Mouse (Mus musculus) retina, postnatal 1 day (tissue): ENCODE measurements around the gene Pah.

Experiments
- DNase-seq: peaks from one replicate; pipeline ENCODE4 v3.0.0-alpha.2; 2012

Pah gene

DNA sequence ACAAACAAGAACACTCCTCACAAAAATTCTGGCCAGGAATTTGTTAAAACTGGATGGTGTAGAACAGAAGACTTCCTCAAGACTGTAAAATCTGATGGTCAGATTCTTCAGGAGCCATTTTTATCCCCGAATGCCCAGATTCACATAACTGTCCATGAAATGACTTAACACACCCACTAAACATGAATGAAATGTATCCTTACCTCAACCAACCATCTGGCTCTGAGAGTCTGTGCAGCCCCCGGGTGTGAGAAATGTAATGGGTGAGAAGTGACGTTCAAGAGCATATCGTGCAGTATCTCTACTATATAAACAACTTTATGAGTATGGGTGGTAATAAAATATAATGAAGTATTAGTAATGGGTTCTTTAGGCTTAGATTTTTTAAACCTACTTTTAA is 13.0 kb upstream of the Pah start:
- DNase-seq: no peak

DNA sequence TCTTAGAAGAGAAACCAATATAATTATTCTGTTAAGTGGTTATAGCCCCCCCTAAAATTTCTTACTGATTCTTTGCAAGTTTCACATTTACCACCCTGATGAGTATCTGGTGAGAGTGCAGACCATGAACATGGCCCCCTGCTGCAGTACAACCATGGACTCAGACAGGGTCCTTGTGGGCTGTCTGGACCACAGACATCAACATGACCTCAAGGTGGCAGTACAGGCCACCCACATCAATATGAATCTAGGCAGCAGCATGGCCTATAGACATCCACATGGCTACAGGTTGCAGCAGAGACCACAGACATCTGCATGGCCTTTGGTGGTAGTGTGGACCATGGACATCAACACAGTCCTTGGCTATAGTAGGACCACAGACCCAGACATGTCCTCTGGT is 8.5 kb upstream of the Pah start:
- DNase-seq: peak; percentile 33

DNA sequence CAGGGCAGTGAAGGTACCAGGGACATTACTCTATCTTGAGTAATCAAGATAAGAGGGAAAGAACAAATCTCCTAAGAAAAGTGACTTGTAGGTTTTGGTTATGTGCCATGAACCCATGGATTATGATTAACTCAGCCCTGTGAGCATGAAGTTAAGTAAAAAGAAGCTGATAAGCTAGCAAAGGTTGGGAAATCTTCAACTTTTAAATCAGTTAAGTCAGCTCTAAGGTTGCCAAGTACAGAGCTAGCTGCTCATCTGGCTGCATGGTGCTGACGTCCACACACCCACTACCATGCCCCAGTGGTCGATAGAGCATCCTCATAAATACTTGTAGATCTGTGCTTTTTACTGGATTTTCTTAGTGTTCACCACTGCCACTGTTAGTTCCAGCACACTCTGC is 3.0 kb upstream of the Pah start:
- DNase-seq: no peak

DNA sequence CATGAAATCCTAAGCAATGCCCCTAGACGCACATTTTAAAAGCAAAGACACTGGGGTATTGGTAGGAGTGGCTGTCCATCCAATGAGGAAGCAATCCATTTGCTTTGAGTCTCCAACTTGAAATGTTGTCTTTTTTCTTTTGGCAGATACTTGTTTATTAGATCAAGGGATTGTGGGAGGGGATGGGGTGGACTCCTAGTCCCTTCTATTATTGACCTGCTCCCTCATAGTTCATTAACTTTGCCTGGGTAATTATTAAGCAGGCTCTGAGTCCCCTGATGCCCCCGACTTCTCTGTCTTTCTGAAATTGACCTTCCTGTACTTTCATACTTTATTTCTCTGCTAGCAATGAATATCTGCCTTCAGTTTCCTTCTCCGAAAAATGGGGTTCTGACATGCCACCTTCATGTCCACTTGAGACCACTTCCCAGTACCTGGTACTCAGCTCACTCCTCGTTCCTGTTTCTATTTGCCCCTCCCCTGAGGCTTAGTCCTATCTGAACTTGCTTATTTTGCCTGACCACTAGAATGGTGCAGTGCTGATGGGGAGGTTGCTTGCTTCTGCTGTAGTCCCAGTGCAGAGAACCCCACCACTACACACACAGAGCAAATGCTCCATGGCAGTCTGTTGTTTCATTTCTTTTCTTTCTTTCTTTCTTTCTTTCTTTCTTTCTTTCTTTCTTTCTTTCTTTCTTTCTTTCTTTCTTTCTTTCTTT is 1.0 kb upstream of the Pah start:
- DNase-seq: no peak

DNA sequence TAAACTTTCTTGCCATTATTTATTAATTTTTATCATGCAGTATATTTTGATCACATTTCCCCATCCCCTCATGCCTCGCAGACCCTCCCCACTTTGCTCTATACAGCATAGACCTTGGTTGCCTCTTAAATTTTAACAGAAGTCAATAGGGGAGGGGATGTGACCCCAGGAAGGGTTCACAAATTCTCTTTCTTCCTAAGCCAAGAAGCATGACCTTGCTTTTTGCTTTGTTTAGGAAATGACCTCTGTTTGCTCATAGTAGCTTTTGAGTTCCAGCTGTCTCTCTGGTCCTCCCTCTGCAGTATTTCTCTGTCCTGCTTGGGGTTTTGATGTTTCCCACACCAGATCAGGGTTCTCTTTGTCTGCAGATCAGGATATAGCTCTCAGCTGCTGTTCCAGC is 12.6 kb downstream of the Pah start:
- DNase-seq: no peak

DNA sequence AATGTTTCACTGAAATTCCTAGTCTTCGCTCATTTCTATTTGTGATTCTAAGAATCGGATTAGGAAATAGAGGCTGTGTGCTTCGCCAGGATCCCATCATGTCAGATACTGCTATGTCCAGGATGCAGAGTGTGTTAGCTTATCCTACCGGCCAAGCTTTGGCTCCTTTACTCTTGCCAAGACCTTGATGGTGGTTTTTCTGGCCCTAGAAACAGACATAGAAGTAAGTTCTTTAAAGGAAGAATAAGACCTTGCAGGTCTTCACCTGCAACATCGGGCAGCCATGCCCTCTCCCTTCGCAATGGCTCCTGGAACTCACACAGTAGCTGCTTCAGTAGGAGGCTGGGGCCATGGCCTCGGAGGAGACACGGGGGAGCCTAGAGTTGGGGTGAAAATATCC is 24.2 kb downstream of the Pah start:
- no peak for DNase-seq

DNA sequence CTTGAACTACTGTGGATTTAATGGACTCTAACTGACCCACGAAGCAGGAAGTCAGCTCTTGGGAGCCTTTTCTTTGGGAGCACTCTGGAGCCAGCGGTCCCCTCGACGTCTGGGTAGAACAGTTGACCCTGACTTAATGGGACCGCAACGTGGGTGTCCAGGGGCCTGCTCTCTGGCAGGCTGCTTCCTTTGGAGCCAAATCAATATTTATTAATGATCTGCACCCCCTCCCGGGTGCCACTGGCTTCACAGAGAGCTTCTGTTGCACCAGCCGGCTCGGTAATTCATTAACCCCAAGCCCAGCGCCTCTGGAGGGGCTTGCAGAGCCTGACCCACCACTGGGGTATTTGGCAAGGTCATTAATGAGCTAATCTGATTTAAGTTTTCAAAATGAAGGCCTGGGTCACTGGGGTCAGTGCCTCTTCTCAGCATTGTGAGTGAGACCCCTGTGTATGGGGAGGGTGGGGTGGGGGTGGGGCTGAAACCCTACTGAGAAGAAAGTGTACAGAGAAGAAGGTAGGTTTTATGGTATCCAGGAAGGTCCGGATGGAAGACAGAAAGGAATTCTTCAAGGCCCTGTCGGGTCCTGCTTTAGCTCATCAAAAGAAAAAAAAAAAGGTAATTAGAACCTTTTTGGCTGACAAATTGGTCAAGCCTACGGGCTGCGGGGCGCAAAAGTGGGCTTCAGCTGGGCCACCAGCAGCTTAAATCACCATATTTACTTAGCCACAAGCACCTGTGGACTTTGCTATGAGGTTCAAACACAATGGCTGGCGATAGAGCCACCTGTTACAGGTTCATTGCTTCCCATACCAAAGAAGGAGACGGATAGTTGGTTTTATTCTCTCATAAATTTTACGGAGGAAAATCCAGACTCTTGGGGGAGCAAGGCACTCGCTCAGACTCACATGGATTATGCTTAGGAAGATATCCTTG is 25.0 kb downstream of the Pah start:
- peak; percentile 53 for DNase-seq

DNA sequence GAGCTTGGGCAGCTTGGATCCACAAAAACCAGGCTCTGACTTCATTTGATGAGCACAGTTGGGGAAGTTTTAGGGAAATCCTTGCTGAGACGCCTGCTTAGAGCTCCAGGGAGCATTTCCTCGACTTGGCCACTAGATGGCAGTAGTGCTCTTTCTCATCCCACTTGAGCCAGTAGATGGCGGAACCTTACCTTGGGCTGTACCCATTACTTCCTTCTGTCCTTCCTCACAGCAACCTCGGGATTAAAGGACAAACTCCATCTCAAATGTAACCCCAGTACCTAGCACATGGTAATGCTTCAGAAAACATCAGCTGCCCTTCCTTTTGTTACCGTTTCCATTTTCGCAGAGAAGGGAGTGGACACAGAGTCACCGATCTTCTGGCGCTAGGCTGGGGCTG is 31.1 kb downstream of the Pah start:
- DNase-seq: peak; percentile 79

DNA sequence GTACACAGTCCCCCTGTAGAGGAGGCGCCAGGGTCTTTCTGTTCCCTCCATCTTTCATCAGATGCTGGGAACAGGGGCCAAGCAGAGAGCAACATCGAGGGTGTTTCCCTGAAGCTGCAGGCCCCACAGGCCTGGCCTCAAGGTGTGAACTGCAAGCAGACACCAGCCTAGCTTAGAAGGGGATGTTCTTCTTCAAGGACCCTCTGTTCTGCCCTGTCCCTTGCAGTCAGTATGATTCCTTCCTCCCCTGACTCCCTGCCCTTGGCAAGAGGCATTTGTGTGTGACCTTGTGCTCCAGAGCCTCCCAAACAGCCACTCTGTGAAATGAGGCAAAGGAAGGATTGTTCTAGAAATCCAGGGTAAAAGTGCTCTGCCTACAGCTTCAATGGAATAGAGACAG is 34.8 kb downstream of the Pah start:
- no peak for DNase-seq

DNA sequence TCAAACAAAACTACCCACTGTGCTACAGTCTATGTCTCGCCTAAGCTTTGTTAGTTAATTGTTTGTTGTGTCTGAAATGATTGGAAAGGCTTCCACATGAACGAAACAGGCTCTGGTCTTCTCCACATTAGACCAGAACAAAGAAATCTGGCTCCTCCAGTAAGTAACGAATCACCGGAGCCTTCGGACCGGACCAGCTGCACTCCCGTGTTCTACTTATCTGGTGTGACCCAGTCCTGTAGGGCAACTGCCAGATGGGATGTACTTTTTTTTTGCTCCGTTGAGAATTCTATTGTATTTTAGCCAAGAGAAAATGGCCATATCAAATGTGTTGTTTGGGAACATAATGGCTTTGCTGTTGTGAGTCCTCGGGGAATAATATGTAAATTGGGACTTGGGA is 42.2 kb downstream of the Pah start:
- DNase-seq: peak; percentile 68

DNA sequence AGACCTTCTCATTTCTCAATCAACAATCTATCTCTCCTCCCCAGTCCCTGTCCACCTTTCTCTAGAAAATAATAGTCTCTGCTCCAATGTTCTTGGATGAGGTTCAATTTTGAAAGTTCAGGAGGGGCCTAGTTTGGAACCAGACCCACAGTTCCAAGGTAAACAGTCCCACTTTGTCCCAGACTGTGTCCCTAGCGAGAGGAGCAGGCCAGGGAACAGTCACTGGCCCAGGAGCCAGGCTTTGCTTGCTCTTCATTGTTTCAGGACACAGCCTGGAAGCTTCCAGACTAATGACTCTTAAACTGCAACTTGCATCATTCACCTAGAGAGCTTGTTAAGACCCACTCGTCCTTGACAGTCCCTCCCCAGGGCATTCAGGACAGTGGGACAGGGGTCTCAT is 44.1 kb downstream of the Pah start:
- no peak for DNase-seq

DNA sequence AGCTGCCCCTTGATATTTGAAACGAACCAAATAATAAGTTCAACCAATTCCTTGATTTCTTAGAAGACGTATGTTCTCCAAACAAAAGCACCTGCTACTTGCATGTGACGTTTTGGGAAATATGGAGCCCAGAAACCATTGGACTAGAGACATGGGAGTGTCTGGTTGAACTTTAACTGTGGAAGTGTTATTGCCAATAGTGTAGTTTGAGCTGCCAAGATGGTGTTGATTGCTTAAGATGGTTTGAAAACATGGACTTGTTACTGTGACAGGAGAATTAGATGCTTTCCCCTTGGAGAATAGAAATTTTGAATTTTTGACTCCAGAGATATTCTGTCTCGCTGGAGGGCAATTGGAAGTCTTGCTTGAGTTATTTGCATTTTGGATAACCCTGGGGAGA is 50.9 kb downstream of the Pah start:
- DNase-seq: no peak

DNA sequence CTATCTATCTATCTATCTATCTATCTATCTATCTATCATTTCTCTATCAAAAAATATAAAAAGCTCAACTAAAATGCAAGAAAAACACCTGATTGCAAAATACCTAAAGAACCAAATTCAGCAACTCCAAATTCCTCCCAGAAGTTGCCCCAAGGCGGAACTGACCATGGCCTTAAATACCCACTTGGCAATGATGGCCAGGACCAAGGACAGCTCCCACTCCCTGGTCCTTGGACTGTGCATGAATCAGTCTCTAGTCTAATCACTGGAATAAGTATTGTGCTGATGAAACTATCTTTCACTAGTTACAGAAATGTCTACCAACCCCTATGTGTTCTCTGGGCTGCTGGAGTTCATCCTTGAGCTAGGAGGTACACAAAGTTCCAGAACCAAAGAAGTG is 65.1 kb downstream of the Pah start:
- DNase-seq: peak; percentile 36

DNA sequence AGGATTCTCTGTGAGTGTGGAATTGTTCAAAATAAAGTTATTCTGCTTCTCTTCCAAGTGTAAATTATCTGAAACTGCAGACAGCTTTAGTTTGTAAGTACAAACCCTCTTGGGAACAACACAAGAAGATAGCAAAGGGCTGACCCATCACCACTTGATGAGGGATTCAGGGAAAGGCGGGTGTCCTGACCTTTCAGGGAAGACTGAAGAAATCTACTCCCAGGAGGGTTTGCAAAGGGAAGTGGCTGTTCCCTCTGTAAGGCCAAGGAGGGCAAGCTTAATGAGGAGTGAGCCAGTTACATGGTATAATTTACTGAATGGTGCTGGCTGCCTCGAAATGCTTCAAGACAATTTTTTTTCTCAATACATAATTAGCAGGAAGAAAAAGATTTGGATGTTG is 72.3 kb downstream of the Pah start:
- no peak for DNase-seq

DNA sequence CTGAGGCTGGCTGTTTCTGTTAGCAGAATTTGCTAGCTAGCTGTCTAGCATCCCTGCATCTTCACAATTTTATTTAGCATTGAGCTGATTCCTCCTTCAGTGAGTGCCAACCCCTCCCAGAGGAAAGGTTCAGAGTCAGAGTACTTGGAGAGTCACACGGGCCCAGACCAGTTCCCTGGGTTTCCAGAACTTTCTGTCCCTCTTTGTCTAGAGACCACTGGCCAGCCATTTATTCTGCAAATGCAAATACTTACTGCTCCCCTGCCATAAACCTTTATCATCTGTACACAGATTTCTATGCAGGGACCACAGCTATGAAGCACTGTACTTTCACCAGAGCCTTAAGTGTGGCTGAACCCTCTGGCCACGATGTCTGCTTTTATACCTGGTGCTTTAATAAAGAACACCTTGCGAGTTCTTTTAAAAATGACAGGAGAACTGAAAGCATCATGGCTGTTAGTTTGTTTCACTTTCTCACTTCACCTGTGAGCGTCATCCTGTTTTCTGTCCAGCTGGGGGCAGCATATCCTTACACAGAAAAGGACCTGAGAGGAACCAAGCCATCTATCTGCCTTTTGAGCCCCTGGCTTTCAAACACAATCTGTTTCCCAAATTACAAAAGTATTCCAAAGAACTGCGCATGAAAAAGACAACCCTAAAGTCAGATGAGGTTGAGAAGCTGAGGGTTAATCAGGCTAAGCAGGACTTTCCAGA is 74.9 kb downstream of the Pah start:
- peak; percentile 65 for DNase-seq

DNA sequence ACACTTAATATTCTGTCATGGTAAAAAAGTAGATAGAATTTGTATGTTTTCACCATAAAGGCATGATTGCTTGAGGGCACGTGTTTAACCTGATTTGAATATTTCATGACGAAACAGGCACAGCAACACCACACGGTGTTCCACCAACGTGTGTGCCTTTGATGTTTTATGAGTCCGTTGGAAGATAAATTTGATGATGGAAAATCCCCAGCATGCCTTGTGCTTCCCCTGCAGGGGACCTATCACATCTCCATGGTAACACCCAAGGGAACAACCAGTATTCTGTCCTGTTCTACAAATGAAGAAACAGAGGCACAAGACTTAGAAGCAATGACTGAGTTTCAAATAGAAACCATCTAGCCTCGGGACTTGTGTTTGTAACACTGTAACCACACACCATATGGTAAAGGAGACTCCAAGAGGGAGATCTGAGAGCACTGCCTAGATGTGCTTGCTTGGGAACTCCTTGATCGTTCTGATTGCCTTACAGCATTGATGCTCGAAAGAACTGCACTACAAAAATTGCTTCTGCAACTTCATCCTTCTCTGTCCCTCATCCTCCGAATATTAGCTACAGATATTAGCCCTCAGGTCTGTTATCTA is 75.6 kb downstream of the Pah start:
- DNase-seq: peak; percentile 14

DNA sequence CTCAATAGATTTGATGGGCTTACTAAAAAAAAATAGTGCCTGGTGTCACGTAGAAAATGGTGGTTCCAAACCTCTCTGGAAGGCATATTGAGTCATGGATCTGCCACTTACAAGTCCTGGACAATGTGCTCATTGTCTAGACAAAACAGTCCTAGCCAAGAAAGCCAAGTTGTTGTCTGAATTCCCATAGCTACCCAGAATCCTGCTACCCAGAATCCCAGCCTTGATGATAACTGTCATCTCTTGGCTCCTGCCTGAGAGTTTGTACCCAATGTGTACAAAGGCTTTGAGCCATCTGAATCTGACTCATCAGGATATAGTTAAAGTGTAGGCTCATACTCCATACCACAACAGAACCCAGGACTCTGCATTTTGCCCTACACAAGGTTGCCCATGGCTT is 80.6 kb downstream of the Pah start:
- no peak for DNase-seq

DNA sequence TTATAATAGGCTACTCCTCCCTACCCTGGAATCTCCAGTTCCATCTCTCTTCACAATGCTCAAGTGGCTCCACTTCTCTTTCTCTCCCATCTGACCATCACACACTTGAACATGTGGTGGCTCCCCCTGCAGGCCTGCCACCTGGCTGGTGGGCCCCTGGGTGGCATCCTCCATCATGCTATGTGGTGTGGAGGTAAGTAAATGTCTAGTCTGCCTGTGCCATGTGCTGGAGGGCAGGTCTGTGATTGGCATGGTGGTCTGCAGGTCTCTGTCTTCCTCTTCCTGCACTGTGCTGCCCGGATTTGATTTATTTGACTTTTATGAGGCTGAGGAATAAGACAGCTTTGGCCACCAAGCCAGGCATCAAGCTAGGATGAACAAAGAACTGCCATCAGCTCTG is 103.6 kb downstream of the Pah start:
- no peak for DNase-seq
